Mouse (Mus musculus): ENCODE data around the gene Casp8. TPM values are rescaled to one million over a fixed set of nuclear protein-coding genes. Genes with fewer than 3 reads are reported as not detected.
"Not testable (repeated sequence)": the region's sequence is repeated elsewhere in the genome, so short reads cannot be mapped to it uniquely, and the experiment has no call there.

Casp8 gene
- polyA plus RNA-seq, 1 experiment from 2014 or later, result 44.1 TPM

DNA sequence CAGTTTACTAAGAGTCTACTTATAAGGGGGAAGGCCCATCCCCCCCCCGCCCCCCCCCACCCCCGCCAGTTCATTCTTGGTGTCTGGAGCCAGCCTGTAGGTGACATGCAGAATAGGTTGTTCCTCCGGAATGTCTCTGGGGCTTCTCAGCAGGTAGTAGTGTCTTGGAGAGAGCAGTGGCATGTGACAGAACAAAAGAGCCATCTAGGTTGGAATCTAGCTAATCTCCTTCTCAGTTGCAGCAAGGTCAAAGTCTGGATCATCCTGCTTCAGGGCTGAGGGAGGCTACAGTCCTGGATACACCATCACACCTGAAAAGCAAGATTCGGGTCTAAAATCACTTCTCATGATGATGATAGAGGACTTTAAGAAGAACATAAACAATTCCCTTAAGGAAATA, 90.5 kb downstream of the Casp8 start:
- ATAC-seq (ENCODE audit: low FRiP score, low TSS enrichment), result no peak
- Histone ChIP-seq H3K9me3 (ENCODE audit: low read length) (no peaks in the 10 kb centered on the region), H3K4me1 (ENCODE audit: insufficient read depth, low read length) (no peaks in the 10 kb centered on the region), H3K4me2 (replicated peaks; ENCODE audit: low read depth, low read length) (no peak overlapping the region), H3K27me3 (ENCODE audit: insufficient read depth, low read length) (no peaks in the 10 kb centered on the region), H3K4me3 (ENCODE audit: low read length) (no peak overlapping the region), H3K9ac (replicated peaks; ENCODE audit: low read length) (no peak overlapping the region), H3K27ac (ENCODE audit: low read length) (no peak overlapping the region), H3K36me3 (ENCODE audit: insufficient read depth, low read length) (no peaks in the 10 kb centered on the region)
- WGBS, result 81% methylated on average over 4 of the region's 4 CpGs

DNA sequence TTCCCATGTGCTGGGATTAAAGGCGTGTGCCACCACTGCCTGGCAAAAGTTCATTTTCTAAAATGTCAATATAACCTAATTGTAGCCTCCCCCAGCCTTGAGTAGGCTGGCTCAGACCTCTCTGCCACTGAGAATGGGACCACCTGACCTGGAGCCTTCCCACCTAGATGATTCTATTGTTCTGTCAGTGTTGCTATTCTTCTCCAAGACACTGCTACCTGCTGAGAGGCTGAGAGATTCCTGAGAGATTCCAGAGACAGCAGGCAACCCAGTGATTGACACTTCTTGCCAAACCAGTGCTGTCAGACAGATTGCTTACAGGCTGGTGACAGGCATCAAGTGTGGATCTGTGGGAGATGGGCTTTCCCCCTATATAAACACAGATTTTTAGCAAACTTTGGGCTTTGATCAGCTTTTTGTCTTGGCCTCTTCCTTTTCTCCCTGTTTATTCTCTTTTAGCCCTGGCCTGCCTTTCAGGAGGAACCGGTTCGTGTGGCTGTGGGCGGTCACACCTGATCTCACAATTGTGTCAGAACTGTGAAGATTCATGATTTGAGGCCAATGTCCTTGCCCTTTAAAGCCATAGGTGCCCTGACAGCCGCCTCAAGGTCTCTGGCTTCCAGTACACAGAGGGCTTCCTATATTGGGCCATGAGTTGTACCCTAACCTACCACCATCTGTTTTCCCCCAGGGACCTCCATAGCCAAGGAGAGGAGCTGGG, 94.8 kb downstream of the Casp8 start:
- 48% methylated on average over 5 of the region's 5 CpGs for WGBS
- Histone ChIP-seq H3K9me3 (ENCODE audit: low read length) (no peaks in the 10 kb centered on the region), H3K4me1 (ENCODE audit: insufficient read depth, low read length) (no peaks in the 10 kb centered on the region), H3K36me3 (ENCODE audit: insufficient read depth, low read length) (no peaks in the 10 kb centered on the region), H3K4me3 (ENCODE audit: low read length) (no peak overlapping the region), H3K9ac (replicated peaks; ENCODE audit: low read length) (no peak overlapping the region), H3K27ac (ENCODE audit: low read length) (no peak overlapping the region), H3K27me3 (ENCODE audit: insufficient read depth, low read length) (no peaks in the 10 kb centered on the region), H3K4me2 (replicated peaks; ENCODE audit: low read depth, low read length) (no peak overlapping the region)
- no peak for ATAC-seq (ENCODE audit: low FRiP score, low TSS enrichment)

DNA sequence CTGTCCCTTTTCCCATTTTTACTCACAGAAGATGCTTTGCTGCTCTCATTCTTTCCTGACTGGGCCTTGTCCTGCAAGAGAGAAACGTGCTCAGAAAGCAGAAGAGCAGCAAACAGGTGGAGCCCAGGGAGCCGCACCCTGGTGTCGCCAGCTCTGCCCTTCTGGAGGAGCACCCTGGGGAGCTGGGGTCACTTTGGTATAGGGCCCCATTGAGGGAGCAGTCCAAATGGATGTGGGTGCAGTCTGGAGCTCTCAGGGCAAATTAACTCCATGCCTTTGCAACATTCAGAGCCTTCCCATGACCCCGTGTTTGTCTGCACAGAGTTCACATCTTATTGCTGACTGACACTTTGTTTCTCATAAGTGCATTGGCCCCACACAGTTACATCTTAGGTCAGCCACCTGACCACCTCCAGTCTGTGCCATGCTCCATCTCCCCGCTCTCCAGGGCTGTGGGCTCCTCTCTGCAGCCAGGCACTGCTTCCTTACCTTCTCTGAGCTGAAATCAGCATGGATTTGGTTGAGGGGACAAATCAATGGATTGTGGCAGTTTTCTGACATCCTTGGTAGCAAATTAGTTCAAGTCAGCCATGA, 95.6 kb downstream of the Casp8 start:
- not testable (repeated sequence) for ATAC-seq (ENCODE audit: low FRiP score, low TSS enrichment); H3K4me2 ChIP-seq (replicated peaks; ENCODE audit: low read depth, low read length); H3K4me3 ChIP-seq (ENCODE audit: low read length); H3K4me1 ChIP-seq (ENCODE audit: insufficient read depth, low read length); H3K9me3 ChIP-seq (ENCODE audit: low read length); H3K36me3 ChIP-seq (ENCODE audit: insufficient read depth, low read length); H3K27ac ChIP-seq (ENCODE audit: low read length); H3K27me3 ChIP-seq (ENCODE audit: insufficient read depth, low read length); H3K9ac ChIP-seq (replicated peaks; ENCODE audit: low read length)
- 74% methylated on average over 4 of the region's 5 CpGs for WGBS

DNA sequence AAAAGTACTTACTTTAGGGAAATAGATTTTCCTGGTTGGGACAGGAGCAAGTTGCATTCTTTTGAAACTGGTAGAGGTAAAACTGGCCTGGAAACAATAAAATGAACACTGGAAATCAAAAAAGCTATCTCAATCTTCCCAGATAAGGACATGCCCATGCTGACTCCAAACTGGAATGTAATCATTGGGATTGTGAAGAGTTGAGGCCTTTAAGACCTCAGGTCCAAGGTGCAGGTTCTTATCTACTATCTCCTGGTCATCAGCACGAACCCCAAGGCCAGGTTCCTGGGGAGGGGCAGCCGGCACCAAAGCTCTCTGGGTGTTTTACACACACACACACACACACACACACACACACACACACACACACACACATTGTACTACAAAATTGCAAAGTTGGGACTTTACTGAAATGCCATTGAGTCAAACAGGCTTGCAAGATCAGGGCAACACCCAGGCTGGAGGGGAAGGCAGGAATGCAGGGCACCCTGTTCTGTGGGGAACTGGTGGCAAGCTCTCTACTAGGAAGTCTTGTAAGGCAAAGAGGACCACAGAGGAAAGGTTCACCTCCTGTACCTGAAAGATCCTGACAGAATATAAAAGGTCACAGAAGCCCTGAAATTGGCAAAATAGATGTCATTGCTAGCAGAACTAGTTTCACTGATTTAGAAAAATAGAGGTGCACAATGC, 96.5 kb downstream of the Casp8 start:
- H3K4me1 ChIP-seq (ENCODE audit: insufficient read depth, low read length); ATAC-seq (ENCODE audit: low FRiP score, low TSS enrichment); H3K9ac ChIP-seq (replicated peaks; ENCODE audit: low read length); H3K4me3 ChIP-seq (ENCODE audit: low read length); H3K4me2 ChIP-seq (replicated peaks; ENCODE audit: low read depth, low read length); H3K9me3 ChIP-seq (ENCODE audit: low read length); H3K36me3 ChIP-seq (ENCODE audit: insufficient read depth, low read length); H3K27ac ChIP-seq (ENCODE audit: low read length); H3K27me3 ChIP-seq (ENCODE audit: insufficient read depth, low read length): not testable (repeated sequence)
- 53% methylated on average over 2 of the region's 2 CpGs for WGBS

DNA sequence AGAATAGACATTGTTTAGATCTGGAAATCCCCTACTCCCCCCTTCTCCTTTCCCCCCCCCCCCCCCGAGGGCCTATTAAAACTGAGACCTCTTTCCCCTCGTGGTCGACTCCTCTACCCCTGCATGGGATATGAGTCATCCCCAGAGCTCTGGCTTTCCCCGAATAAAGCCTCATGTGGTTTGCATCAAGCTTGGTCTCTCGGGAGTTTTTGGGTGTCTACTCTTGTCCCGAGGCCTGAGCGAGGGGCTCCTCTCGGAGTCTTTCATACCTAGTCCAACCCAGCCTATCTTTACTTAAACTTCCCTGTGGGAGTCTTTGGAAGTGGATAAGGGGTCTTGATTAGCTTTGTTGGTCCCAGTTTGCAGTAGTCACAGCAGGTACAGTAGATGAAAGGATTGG, 97.2 kb downstream of the Casp8 start:
- H3K9ac ChIP-seq (replicated peaks; ENCODE audit: low read length); H3K4me2 ChIP-seq (replicated peaks; ENCODE audit: low read depth, low read length); H3K27ac ChIP-seq (ENCODE audit: low read length); H3K9me3 ChIP-seq (ENCODE audit: low read length); H3K36me3 ChIP-seq (ENCODE audit: insufficient read depth, low read length); H3K27me3 ChIP-seq (ENCODE audit: insufficient read depth, low read length); ATAC-seq (ENCODE audit: low FRiP score, low TSS enrichment); H3K4me3 ChIP-seq (ENCODE audit: low read length); H3K4me1 ChIP-seq (ENCODE audit: insufficient read depth, low read length): not testable (repeated sequence)
- WGBS, result 90% methylated on average over 8 of the region's 8 CpGs

Other genes starting within 250 kb of the Casp8 start
- 10.1 and 12.6 TPM in 2 replicates for gene Fam126b, start 209.1 kb upstream of the Casp8 start, polyA plus RNA-seq (2015; fragmentation: Nextera tagmentation; extraction: Ambion mirVana)
- gene Ndufb3, start 209.0 kb upstream of the Casp8 start, polyA plus RNA-seq (2015; fragmentation: Nextera tagmentation; extraction: Ambion mirVana), result 161 and 167 TPM in 2 replicates
- gene Als2cr12, start 99.4 kb upstream of the Casp8 start, polyA plus RNA-seq (2015; fragmentation: Nextera tagmentation; extraction: Ambion mirVana), result not detected in 2 replicates
- gene Cflar, start 83.9 kb upstream of the Casp8 start, polyA plus RNA-seq (2015; fragmentation: Nextera tagmentation; extraction: Ambion mirVana), result 41.3 and 45.0 TPM in 2 replicates
- gene Trak2, start 178.1 kb downstream of the Casp8 start, polyA plus RNA-seq (2015; fragmentation: Nextera tagmentation; extraction: Ambion mirVana), result 17.3 and 19.4 TPM in 2 replicates
- 29.0 and 29.6 TPM in 2 replicates for gene Stradb, start 178.1 kb downstream of the Casp8 start, polyA plus RNA-seq (2015; fragmentation: Nextera tagmentation; extraction: Ambion mirVana)

Measured in kidney, embryonic 16.5 days (tissue).